Mouse (Mus musculus) G1E (cell line): Measurements from ENCODE around the gene Apaf1.

Experiments used
- CTCF ChIP-seq: IDR thresholded peaks from 2 replicates; pipeline ENCODE4 v1.5.1; 2012; ENCODE audit warnings: low read depth, low read length, inconsistent platforms, mixed read lengths
- GATA1 ChIP-seq: IDR thresholded peaks from 2 replicates; pipeline ENCODE4 v1.6.1; 2012; ENCODE audit warnings: borderline replicate concordance, low read length, inconsistent platforms, mixed read lengths
- GATA2 ChIP-seq: IDR thresholded peaks from 2 replicates; pipeline ENCODE4 v1.6.1; 2012; ENCODE audit warnings: low read depth, low read length, inconsistent platforms, borderline replicate concordance
- POLR2AphosphoS5 ChIP-seq: IDR thresholded peaks from 2 replicates; pipeline ENCODE4 v1.6.1; 2012; ENCODE audit warnings: low read depth, low read length, inconsistent platforms; ENCODE audit not compliant: insufficient replicate concordance
- TAL1 ChIP-seq: conservative IDR thresholded peaks from 2 replicates; pipeline ENCODE4 v1.6.1; 2012; ENCODE audit warnings: low read depth, low read length, inconsistent platforms, mixed read lengths

DNA sequence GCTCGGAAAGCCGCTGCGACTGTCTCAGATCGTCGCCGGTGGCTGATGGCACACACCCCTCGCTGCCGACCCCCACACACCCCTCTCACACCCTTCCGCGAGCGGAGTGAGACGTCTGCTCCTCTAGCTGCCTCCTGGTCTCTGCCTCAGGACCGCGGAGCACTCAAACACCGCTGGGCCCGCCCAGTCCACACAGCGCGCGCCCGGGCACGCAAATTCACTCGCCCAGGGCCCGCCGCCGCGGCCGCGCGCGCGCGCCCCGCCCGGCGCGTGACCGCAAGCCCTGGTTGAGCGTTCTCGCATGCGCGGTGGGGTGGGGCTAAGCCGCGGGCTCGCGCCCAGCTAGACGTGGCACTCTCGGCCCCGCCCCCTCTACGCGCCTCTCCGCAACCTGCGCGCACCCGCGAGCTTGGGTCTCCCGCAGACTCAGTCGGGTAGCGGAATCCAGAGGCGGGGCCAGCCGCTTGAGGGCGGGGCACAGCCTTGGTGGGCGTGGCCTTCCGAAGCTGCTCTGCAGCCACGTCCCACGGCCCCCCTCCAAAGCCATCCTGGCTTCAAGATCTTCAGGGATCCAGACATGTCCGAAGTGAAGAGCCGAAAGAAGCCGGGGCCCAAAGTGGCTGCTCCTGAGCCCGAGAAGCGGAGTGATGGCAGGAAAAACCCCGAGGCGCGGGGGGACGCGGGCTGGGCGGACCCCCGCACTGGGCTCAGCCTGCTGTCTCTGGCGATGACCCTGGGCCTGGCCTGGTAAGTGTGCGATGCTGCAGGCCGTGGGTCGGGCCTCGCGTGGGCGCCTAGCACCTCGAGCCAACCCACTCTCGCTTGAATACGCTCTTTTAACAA is at the start of gene Apaf1, which contains the start of gene Ikbip:
- TF ChIP-seq CTCF (no peak), GATA1 (no peak), POLR2AphosphoS5 (no peak), TAL1 (no peak), GATA2 (no peak)
